Mouse (Mus musculus): ENCODE data around the gene Zfp652. TPM values are rescaled to one million over a fixed set of nuclear protein-coding genes. Genes with fewer than 3 reads are reported as not detected.

Zfp652 gene
- polyA plus RNA-seq, 1 experiment, result 18.2 TPM

- peaks cover 76% of the 10 kb centered on the region for H3K27me3 ChIP-seq (replicated peaks)
- TF ChIP-seq FLI1 (IDR thresholded peaks at IDR 0.05; ENCODE audit: low read length) (no peak), GATA1 (IDR thresholded peaks at IDR 0.05; ENCODE audit: borderline replicate concordance, low read length) (no peak)
- H3K36me3 ChIP-seq (replicated peaks; ENCODE audit: low read length), result peaks cover 11% of the 10 kb centered on the region
- no peaks in the 10 kb centered on the region for H3K9me3 ChIP-seq
- H3K4me3 ChIP-seq (replicated peaks), result no peak overlapping the region
- H3K4me1 ChIP-seq, result peaks cover 64% of the 10 kb centered on the region
Measured at GRCm38 (mm10) chr11:95686031-95686430, 26.4 kb upstream of the Zfp652 start.

GRCm38 (mm10) chr11:95687084-95687656 is 25.3 kb upstream of the Zfp652 start:
- H3K4me1 ChIP-seq, result peaks cover 66% of the 10 kb centered on the region
- H3K9me3 ChIP-seq, result no peaks in the 10 kb centered on the region
- no peak overlapping the region for H3K4me3 ChIP-seq (replicated peaks)
- no peaks in the 10 kb centered on the region for H3K36me3 ChIP-seq (replicated peaks; ENCODE audit: low read length)
- TF ChIP-seq FLI1 (IDR thresholded peaks at IDR 0.05; ENCODE audit: low read length) (no peak), GATA1 (IDR thresholded peaks at IDR 0.05; ENCODE audit: borderline replicate concordance, low read length) (no peak)
- peaks cover 84% of the 10 kb centered on the region for H3K27me3 ChIP-seq (replicated peaks)

DNA sequence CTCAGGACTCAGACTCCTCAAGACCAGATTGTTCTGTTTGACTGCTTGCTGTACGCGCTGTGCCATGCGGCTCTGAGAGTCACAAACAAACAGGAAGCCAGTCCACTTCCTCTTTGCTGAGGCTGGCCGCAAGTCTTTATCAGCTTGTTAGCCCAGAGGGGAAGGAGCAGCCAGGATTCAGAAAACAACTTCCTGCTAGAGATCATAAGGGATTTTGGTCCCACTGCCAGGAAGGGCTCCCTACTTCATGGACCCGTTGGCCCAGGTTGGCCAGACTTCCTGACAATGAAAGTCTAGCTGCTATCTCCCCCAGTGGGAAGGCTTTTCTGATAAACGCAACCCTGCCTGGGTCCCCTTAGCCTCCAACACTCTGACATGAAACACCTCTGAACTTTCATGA is 24.0 kb upstream of the Zfp652 start:
- Histone ChIP-seq H3K9me3 (no peaks in the 10 kb centered on the region), H3K27me3 (replicated peaks) (peaks cover 87% of the 10 kb centered on the region), H3K36me3 (replicated peaks; ENCODE audit: low read length) (no peaks in the 10 kb centered on the region), H3K4me1 (peaks cover 58% of the 10 kb centered on the region), H3K4me3 (replicated peaks) (peak overlapping the region; percentile 85)
- TF ChIP-seq GATA1 (IDR thresholded peaks at IDR 0.05; ENCODE audit: borderline replicate concordance, low read length) (no peak), FLI1 (IDR thresholded peaks at IDR 0.05; ENCODE audit: low read length) (0 out of 2 replicates have a peak, but pooled peaks have one; percentile 31)

- H3K9me3 ChIP-seq, result no peaks in the 10 kb centered on the region
- H3K4me1 ChIP-seq, result peaks cover 58% of the 10 kb centered on the region
- H3K27me3 ChIP-seq (replicated peaks), result peaks cover 87% of the 10 kb centered on the region
- no peaks in the 10 kb centered on the region for H3K36me3 ChIP-seq (replicated peaks; ENCODE audit: low read length)
- TF ChIP-seq GATA1 (IDR thresholded peaks at IDR 0.05; ENCODE audit: borderline replicate concordance, low read length) (no peak), FLI1 (IDR thresholded peaks at IDR 0.05; ENCODE audit: low read length) (no peak)
- peak overlapping the region; percentile 85 for H3K4me3 ChIP-seq (replicated peaks)
Measured at GRCm38 (mm10) chr11:95688981-95689380, 23.5 kb upstream of the Zfp652 start.

GRCm38 (mm10) chr11:95689544-95689943 is 22.9 kb upstream of the Zfp652 start:
- Histone ChIP-seq H3K9me3 (no peaks in the 10 kb centered on the region), H3K4me3 (replicated peaks) (peak overlapping the region; percentile 85), H3K36me3 (replicated peaks; ENCODE audit: low read length) (no peaks in the 10 kb centered on the region), H3K27me3 (replicated peaks) (peaks cover 87% of the 10 kb centered on the region), H3K4me1 (peaks cover 58% of the 10 kb centered on the region)
- TF ChIP-seq FLI1 (IDR thresholded peaks at IDR 0.05; ENCODE audit: low read length), result no peak
- TF ChIP-seq GATA1 (IDR thresholded peaks at IDR 0.05; ENCODE audit: borderline replicate concordance, low read length), result no peak

DNA sequence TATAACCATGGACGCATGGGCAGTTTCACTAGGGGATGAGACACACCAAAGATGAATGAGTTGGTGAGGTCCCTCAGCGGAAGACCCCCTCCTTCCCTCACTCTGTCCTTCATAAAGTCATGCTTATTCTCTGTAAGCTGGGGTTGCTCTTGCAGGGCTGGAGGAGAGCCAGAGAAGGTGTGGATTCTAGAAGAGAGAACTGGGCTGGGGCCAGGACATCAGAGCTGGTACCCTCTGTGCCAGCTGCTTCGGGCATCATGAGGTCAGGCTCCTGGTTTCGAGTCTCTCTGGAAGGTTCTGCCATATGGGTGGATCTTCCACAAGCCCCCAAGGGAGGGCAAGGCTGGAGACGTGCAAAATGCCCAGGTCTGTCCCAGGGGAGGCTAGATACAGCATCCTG is 13.9 kb upstream of the Zfp652 start:
- Histone ChIP-seq H3K4me1 (peaks cover 1% of the 10 kb centered on the region; the same call in 1 of the 2 replicates), H3K27me3 (replicated peaks) (peaks cover 81% of the 10 kb centered on the region), H3K4me3 (replicated peaks) (no peak overlapping the region), H3K9me3 (peaks cover 8% of the 10 kb centered on the region), H3K36me3 (replicated peaks; ENCODE audit: low read length) (no peaks in the 10 kb centered on the region)
- TF ChIP-seq GATA1 (IDR thresholded peaks at IDR 0.05; ENCODE audit: borderline replicate concordance, low read length), result no peak
- no peak for TF ChIP-seq FLI1 (IDR thresholded peaks at IDR 0.05; ENCODE audit: low read length)

DNA sequence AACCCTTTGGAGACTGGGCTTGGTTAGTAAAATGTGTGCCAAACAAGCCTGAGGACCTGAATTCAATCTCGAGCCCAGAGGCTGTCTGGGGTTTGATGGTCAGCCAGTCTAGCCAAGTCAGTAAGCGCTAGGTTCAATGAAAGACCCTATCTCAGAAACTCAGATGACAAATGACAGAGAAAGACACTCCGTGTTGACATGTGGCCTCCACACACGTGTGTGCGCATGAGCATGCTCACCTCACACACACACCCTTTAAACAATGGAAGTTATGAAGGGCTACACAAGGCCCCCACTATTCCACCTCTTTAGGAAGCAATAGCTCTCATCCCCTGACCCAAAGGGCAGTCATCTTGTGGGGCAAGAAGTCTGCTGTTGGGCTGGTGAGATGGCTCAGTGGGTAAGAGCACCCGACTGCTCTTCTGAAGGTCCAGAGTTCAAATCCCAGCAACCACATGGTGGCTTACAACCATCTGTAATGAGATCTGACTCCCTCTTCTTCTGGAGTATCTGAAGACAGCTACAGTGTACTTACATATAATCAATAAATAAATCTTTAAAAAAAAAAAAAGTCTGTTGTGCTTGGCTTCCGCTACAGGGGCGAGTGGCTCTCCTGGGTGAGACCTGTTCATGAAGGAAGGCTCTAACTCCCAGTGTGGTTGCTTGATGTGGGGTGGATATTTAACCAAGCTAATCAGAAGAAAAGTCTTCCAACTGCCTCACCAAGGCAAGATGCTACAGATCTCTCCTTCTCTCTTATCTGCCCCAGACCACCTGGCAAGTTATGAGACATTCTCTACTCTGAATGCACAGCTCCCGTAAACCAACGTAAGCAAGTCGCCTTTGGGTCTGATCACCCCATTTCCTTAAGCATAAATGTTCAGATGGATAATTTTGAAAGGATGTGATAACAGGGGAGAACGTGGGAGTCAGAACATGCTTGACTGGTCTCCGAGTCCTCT is 11.4 kb upstream of the Zfp652 start:
- TF ChIP-seq FLI1 (IDR thresholded peaks at IDR 0.05; ENCODE audit: low read length), result no peak
- TF ChIP-seq GATA1 (IDR thresholded peaks at IDR 0.05; ENCODE audit: borderline replicate concordance, low read length), result no peak
- Histone ChIP-seq H3K36me3 (replicated peaks; ENCODE audit: low read length) (no peaks in the 10 kb centered on the region), H3K9me3 (peaks cover 8% of the 10 kb centered on the region), H3K4me1 (peaks cover 9% of the 10 kb centered on the region; the same call in 1 of the 2 replicates), H3K27me3 (replicated peaks) (peaks cover 79% of the 10 kb centered on the region), H3K4me3 (replicated peaks) (no peak overlapping the region)

GRCm38 (mm10) chr11:95704032-95704969 is 8.2 kb upstream of the Zfp652 start:
- Histone ChIP-seq H3K4me3 (replicated peaks) (no peak overlapping the region), H3K27me3 (replicated peaks) (peaks cover 56% of the 10 kb centered on the region), H3K9me3 (peaks cover 8% of the 10 kb centered on the region), H3K4me1 (peaks cover 26% of the 10 kb centered on the region), H3K36me3 (replicated peaks; ENCODE audit: low read length) (no peaks in the 10 kb centered on the region)
- TF ChIP-seq GATA1 (IDR thresholded peaks at IDR 0.05; ENCODE audit: borderline replicate concordance, low read length), result no peak
- no peak for TF ChIP-seq FLI1 (IDR thresholded peaks at IDR 0.05; ENCODE audit: low read length)

- peaks cover 8% of the 10 kb centered on the region for H3K9me3 ChIP-seq
- TF ChIP-seq FLI1 (IDR thresholded peaks at IDR 0.05; ENCODE audit: low read length) (no peak), GATA1 (IDR thresholded peaks at IDR 0.05; ENCODE audit: borderline replicate concordance, low read length) (no peak)
- H3K27me3 ChIP-seq (replicated peaks), result peaks cover 50% of the 10 kb centered on the region
- H3K4me1 ChIP-seq, result peaks cover 26% of the 10 kb centered on the region
- no peak overlapping the region for H3K4me3 ChIP-seq (replicated peaks)
- no peaks in the 10 kb centered on the region for H3K36me3 ChIP-seq (replicated peaks; ENCODE audit: low read length)
Measured at GRCm38 (mm10) chr11:95704970-95705330, 7.5 kb upstream of the Zfp652 start.

All from megakaryocyte, embryonic 14.5 days (primary cell).